Mouse (Mus musculus): ENCODE data around the gene Ap1ar. TPM values are rescaled to one million over a fixed set of nuclear protein-coding genes. Genes with fewer than 3 reads are reported as not detected.

The Ap1ar gene
- total RNA-seq (2021): 10 to 100 TPM; 14.5 to 19.0 TPM

- intact Hi-C loops (cut with DNase I): loop anchor here (2.0 to 5.0 kb wide), 7 partner anchors 45 to 1995 kb away; partner anchors contain the start of genes Fam241a, Gar1, Larp7 and Zgrf1
- peak; percentile 97 to 98 for DNase-seq
These were observed at the start of gene Ap1ar for GRCm38 (mm10) chr3:127837154-127837865. Ap1ar (minus strand) TSS chr3:127837523.

- no peak for DNase-seq
- intact Hi-C loops (cut with DNase I): no loop called here
These were observed 44.4 kb upstream of the Ap1ar start for GRCm38 (mm10) chr3:127881684-127882083.

GRCm38 (mm10) chr3:127879968-127880367, 42.6 kb upstream of the Ap1ar start:
- no peak for DNase-seq
- intact Hi-C loops (cut with DNase I): no loop called here

GRCm38 (mm10) chr3:127875509-127875908, 38.2 kb upstream of the Ap1ar start:
- intact Hi-C loops (cut with DNase I): no loop called here
- no peak for DNase-seq

- intact Hi-C loops (cut with DNase I): no loop called here
- DNase-seq: no peak
These were observed 37.7 kb upstream of the Ap1ar start for GRCm38 (mm10) chr3:127875059-127875458.

- no peak for DNase-seq
These were observed 37.0 kb upstream of the Ap1ar start for GRCm38 (mm10) chr3:127874254-127874883.

GRCm38 (mm10) chr3:127871575-127871974, 34.3 kb upstream of the Ap1ar start:
- DNase-seq: peak in 1 of 2 experiments; percentile 9
- intact Hi-C loops (cut with DNase I): no loop called here

More at GRCm38 (mm10) chr3:127874254-127874883, 37.0 kb upstream of the Ap1ar start:
- intact Hi-C loops (cut with DNase I): no loop called here

- no peak for DNase-seq
- intact Hi-C loops (cut with DNase I): no loop called here
These were observed 31.6 kb upstream of the Ap1ar start for GRCm38 (mm10) chr3:127868880-127869279.

- intact Hi-C loops (cut with DNase I): no loop called here
- DNase-seq: no peak
These were observed 30.9 kb upstream of the Ap1ar start for GRCm38 (mm10) chr3:127868046-127868758.

- intact Hi-C loops (cut with DNase I): no loop called here
- no peak for DNase-seq
These were observed 26.9 kb upstream of the Ap1ar start for GRCm38 (mm10) chr3:127864242-127864641.

GRCm38 (mm10) chr3:127863571-127863970, 26.2 kb upstream of the Ap1ar start:
- DNase-seq: no peak
- intact Hi-C loops (cut with DNase I): no loop called here

- DNase-seq: no peak
- intact Hi-C loops (cut with DNase I): no loop called here
These were observed 25.2 kb upstream of the Ap1ar start for GRCm38 (mm10) chr3:127862479-127862878.

- intact Hi-C loops (cut with DNase I): no loop called here
- no peak for DNase-seq
These were observed 24.0 kb upstream of the Ap1ar start for GRCm38 (mm10) chr3:127861340-127861739.

GRCm38 (mm10) chr3:127853431-127854206, 16.3 kb upstream of the Ap1ar start:
- intact Hi-C loops (cut with DNase I): loop anchor here (1.0 to 5.0 kb wide), 3 partner anchors 44 to 226 kb away; partner anchors contain the start of gene Fam241a
- peak; percentile 69 to 71 for DNase-seq

GRCm38 (mm10) chr3:127852722-127853121, 15.4 kb upstream of the Ap1ar start:
- intact Hi-C loops (cut with DNase I): loop anchor here (1.0 to 5.0 kb wide), 3 partner anchors 45 to 225 kb away; partner anchors contain the start of gene Fam241a
- DNase-seq: no peak

- intact Hi-C loops (cut with DNase I): loop anchor here (5.0 kb wide), 2 partner anchors 46 to 224 kb away; partner anchors contain the start of gene Fam241a
- DNase-seq: no peak
These were observed 13.7 kb upstream of the Ap1ar start for GRCm38 (mm10) chr3:127850776-127851646.

- intact Hi-C loops (cut with DNase I): loop anchor here (5.0 kb wide), 2 partner anchors 47 to 223 kb away; partner anchors contain the start of gene Fam241a
- DNase-seq: no peak
These were observed 12.6 kb upstream of the Ap1ar start for GRCm38 (mm10) chr3:127849922-127850321.

GRCm38 (mm10) chr3:127848088-127848808, 10.9 kb upstream of the Ap1ar start:
- DNase-seq: no peak
- intact Hi-C loops (cut with DNase I): no loop called here

- intact Hi-C loops (cut with DNase I): no loop called here
These were observed 6.6 kb upstream of the Ap1ar start for GRCm38 (mm10) chr3:127843941-127844327.

More at GRCm38 (mm10) chr3:127843941-127844327, 6.6 kb upstream of the Ap1ar start:
- DNase-seq: no peak

Data from heart, postnatal 36 days (tissue).